Mouse (Mus musculus) thymus, postnatal 25 days (tissue): Measurements from ENCODE around the gene Hmga2.
"Not testable (repeated sequence)": the region's sequence is repeated elsewhere in the genome, so short reads cannot be mapped to it uniquely, and the experiment has no call there.

ENCODE experiments used
- DNase-seq: peaks from one replicate; pipeline ENCODE4 v3.0.0; 2022

The Hmga2 gene

DNA sequence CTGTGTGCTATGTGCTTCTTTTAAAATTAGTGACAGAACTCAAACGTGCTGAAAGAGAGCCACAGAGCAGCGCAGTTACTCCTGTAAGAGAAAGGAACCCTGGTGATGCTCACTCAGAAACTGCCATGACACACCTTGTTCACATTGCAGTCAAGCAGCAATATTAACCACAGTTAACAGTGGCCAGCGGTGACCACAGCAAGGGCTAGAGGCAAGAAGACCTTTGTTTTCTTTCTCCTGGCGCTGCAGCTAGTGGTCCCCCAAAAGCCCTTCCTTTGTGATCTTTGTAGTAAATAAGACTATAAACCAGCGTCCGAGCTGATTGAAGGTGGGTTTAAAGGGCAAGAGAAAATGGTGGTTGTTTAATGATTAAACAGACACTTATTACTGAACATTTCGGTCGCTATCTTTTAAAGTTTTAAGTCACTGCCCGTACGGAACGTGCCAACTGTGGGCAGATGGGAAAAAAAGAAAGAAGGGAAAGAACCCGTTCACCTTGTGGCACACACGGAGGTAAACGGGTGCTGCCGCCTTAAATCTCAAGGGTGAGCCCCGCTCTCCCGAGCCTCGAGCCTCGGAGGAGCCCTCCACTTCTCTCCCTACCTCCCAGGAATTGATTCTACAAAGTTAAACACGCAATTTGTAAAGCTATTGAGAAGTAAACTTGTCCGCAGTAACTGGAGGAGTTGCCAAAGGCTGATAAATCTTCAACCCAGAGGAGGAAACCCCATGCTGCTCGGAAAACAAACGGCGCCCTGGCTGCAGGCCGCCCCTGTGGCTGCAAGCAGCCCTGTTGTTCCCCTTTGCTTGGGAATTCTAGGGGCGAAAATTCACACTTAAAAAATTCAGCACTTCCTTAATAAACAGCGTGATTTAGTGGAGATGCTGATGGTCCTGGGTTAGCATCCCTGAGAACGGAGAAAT lies 85.1 kb downstream of the Hmga2 start:
- no peak for DNase-seq

- no peak for DNase-seq
Observed at GRCm38 (mm10) chr10:120389707-120390106, 86.6 kb downstream of the Hmga2 start.

DNA sequence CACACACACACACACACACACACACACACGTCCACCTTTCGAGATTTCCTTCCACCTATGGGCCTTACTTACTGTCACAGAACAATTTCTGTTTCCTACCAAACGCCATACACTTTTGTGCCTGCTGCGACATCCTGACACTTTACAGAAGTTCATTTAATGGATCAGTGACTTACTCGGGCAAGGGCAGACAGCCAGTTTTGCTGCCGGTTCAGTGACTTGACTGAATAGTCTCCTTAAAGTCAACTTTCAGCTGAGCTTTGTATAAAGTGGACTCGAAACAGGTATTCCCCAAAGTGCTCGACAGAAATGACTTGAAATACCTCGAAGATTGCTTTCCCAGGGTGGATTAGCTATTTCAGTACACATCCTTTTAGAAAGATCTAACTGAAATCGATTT lies 87.3 kb downstream of the Hmga2 start:
- DNase-seq, result no peak

GRCm38 (mm10) chr10:120388400-120388871 lies 87.8 kb downstream of the Hmga2 start:
- DNase-seq, result no peak

DNA sequence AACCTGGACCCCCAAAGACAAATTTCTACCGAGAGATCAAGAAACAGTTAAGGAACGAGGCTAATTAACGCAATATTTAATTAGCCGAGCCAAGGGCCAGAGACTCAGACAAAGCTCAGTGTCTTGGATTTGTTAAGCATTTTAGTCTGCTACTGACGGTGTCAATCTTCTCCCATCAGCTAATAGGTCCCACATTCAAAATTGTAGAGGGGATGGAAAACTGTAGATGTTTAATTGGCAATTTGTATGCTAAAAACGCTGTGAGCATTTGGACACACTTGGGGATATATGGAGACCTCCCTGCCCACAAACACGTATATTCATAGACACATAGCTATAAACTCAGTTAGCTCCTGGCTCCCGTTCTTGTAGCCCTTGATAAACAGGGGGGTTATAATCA lies 89.2 kb downstream of the Hmga2 start:
- DNase-seq, result no peak

- no peak for DNase-seq
Observed at GRCm38 (mm10) chr10:120384797-120385600, 91.3 kb downstream of the Hmga2 start.

- DNase-seq, result no peak
Observed at GRCm38 (mm10) chr10:120384040-120384439, 92.2 kb downstream of the Hmga2 start.

DNA sequence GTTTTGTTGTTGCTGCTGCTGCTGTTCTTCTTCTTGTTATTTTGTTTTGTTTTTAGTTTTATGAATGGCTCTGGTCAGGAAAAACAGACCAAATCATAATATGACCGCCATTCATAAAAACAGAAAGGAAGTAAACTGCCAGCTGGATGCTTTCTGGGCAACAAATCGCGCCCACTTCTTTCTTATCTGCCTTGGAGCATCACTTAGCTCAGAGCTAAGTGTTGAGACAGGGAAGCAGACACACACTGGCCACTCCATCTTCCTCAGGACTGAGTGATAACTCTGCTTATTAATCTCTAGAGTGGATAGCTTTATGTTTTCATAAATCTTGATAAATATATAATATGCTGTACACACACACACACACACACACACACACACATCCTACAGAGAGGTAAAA lies 98.5 kb downstream of the Hmga2 start:
- no peak for DNase-seq

DNA sequence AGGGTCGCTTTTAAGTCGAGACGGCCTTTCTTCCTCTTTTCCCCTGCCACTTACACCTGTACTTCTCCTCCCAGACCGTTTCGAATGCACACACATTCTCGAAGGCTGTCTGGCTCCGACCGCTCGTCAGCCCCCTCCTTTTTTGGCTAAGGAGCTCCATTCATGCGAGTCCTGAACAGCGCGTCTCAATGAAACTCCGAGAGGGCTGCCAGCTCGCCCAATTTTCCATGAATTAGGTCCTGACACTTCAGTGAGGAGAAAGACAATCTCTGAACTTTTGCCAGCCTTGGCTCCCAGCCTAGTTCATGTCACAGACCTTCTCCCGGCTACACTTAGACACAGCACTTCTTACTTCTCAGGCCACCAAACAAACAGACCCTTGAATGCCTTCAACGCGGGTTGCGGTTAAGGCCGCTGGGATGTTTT lies 98.9 kb downstream of the Hmga2 start:
- no peak for DNase-seq

DNA sequence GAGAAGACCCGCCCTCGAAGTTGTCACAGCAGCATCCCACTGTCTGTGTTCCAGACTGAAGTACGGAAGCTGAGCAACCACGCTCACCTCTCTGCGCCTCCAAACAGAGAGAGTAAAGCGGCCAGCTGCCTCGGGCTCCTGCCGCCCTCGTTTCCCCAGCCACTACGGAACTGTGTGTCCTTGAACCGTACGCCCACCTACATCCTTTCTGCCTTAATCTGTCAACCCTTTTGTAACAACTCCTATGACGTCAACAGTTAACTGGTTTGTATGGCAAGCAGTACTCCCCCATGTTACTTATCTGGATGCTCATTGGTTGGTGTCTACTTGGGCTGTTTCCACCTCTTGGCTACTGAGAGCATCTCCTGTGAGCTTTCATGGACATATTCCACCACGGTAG lies 100.8 kb downstream of the Hmga2 start:
- DNase-seq, result no peak

DNA sequence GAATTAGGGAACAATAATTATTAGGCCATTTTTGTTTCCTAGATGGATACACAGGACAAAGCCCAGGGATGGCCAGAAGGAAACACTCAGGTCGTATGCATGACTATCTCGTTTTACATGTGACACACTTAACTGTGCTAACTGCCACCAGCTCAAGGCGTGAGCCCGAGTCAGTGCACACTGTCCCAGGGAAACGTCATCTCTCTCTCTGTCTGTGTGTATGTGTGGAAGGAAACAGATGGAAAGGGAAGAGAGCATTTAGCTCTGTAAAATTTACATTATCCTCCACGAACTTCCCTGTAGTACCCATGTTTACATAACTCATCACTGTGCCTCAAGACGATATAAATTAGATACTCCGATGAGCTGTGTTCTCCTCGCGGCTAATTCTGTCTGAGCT lies 105.1 kb downstream of the Hmga2 start:
- no peak for DNase-seq

GRCm38 (mm10) chr10:120369187-120369805 lies 107.0 kb downstream of the Hmga2 start:
- no peak for DNase-seq

- not testable (repeated sequence) for DNase-seq
Observed at GRCm38 (mm10) chr10:120366173-120366592, 110.1 kb downstream of the Hmga2 start.

DNA sequence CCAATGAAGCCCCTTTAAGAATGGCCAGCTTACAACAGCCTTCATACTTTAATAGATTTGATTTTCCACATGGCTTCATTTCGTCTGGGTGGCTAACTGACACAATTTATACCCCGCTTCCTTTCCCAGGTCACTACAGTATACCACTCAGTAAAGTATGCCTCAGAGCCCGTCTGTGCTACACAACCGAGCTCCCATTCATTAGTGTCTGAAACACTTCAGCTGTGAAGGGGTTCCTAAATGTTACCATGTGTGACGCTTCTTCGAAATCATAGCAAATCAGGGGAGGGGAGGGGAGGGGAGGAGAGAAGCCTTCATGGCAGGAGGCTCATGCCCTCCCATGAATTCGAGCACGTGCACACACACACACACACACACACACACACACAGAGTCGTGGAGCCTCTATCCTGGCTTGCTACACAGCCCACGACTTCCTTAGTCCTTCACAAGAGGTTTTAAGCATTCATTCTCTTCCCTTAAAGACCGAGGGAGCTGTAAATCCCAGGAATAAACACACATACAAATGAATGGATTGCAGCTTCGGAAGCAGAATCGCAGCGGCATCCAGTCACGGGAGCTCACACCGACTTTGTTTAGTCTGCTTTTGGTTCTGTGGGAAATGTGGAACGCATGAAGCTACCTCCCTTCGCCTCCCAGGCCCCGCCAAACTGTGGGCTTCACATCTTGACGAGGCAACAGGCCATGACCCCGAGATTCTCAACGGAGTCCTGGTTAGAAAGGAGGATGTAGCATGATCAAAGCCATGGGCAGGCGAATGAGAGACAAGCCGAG lies 110.7 kb downstream of the Hmga2 start:
- DNase-seq, result no peak

GRCm38 (mm10) chr10:120363983-120364582 lies 112.2 kb downstream of the Hmga2 start:
- DNase-seq, result no peak

GRCm38 (mm10) chr10:120363298-120363982 lies 112.8 kb downstream of the Hmga2 start:
- DNase-seq, result not testable (repeated sequence)

DNA sequence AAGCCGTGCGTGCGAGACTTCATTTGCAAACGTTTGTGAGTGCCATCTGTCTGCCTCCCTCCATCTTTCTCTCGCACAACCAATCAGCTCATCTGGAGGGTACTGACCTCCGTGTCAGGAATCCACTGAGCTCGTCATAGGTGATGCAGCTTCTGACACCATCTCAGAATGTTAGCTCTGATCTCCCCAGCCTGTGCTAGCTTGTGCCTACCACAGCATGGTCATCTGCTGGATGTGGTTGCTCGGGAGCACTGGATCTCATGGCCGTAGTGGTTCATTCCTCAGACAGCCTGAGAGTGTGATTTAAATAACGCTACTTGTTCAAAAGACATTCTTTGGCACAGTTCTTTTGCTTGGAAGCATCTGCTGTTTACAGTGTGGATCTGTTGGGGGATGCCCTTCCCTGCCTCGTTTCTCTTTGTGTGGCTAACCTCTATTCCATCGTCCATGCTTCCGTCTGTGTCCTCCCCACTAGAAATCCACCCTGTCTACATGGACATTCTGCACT lies 121.7 kb downstream of the Hmga2 start:
- no peak for DNase-seq

DNA sequence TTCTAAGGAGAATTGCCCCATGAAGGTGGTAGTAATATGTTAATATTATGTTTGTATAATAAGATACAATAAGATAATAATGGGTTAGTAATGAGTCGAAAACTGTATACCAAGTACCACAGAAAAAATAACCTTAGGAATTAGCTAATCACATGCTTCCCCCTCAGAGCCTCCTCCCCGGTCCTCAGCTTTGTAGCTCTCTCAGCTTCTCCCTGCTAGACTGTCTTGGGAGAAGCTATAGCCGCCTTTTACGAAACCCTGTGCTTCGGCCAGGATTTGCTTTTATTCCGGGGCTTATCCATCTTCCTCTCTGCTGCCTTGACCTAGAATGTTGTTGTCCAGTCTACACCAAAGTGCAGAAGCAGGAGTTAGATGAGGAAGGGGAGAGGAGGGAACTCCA lies 130.9 kb downstream of the Hmga2 start:
- no peak for DNase-seq

DNA sequence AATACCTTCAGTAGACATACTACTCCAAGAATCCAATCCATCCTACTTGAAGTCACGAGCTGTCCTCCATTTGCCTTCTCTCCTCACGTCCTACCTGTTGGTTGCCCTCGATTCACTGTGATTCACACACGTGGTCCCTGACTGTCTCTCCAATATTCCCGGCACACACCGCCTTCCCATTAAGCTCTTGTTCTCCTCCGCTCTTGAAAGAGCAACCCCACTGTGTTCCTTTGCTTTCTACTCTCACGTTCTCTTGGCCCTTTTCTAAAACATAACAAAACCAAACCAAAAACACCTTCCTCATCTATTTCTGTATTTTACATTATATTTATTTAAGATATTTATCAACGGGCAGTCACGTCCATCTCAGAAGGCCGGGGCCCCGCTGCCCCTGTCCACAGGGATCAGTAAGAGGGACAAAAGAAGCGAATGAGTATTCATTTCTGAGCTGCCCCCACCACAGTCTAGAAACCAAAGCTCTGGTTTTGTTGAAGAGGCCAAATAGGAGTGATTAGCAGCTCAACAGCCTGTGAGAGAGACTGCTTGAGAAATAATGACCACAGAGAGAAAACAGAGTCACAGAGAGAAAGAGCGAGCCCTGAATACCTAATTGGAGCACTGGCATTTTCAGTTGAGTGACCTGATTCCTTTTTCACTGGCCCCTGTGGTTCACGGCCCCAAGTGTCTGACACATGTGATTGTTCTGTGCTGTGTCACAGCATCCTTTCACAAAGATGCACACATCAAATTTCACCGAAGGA lies 131.5 kb downstream of the Hmga2 start:
- no peak for DNase-seq

GRCm38 (mm10) chr10:120339906-120340305 lies 136.4 kb downstream of the Hmga2 start:
- DNase-seq, result not testable (repeated sequence)
